ENCODE assay signal across 23 mouse cellular contexts in genomic region chr11:113674595-113674994, GRCm38 (mm10). TPM values are rescaled to one million over a fixed set of nuclear protein-coding genes. Genes with fewer than 3 reads are reported as not detected.
DNase-seq lines count a peak whose midpoint lies in the region; ATAC-seq and TF ChIP-seq lines count a peak whose summit lies in the region.
"Had no signal": no experiment of that assay in that cellular context is flagged by ENCODE, and none has a peak within 500 bp of the region (broad histone marks: within the 10 kb centered on the region; RNA-seq: fewer than 3 reads in every experiment).

No protein-coding gene starts in this region.

- no peak overlapping the region for H3K4me2 ChIP-seq in heart, embryonic 13.5 days
- no peak overlapping the region for H3K4me2 ChIP-seq in embryonic facial prominence, embryonic 15.5 days (replicated peaks)
- H3K4me2 ChIP-seq: embryonic facial prominence, embryonic 13.5 days; forebrain, embryonic 12.5 days had no signal

- WGBS in heart, embryonic 13.5 days = 85% methylated on average over 5 of the region's 5 CpGs
- 86% methylated on average over 5 of the region's 5 CpGs for WGBS in embryonic facial prominence, embryonic 15.5 days

- TF ChIP-seq CTCF in gastrocnemius, adult 2 months (IDR thresholded peaks at IDR 0.05) = no peak

- 0 out of 2 replicates have a peak overlapping the region, but pooled peaks have one; percentile 5 for H3K9ac ChIP-seq in heart, embryonic 13.5 days
- H3K9ac ChIP-seq in embryonic facial prominence, embryonic 15.5 days = no peak overlapping the region
- H3K9ac ChIP-seq: embryonic facial prominence, embryonic 13.5 days; forebrain, embryonic 12.5 days had no signal

- DNase-seq in cerebellum, adult 9-11 months = peak; percentile 9
- DNase-seq in cerebellum, postnatal 36 days = no peak
- peak; percentile 28 for DNase-seq in gastrocnemius, adult 2 months
- DNase-seq in gastrocnemius, postnatal 36 days = no peak
- DNase-seq in heart, postnatal 36 days = no peak
- DNase-seq in T-cell, adult 2 months (ENCODE audit: low spot score) = no peak
- DNase-seq: adrenal gland, adult 8-10 months; adrenal gland, postnatal 14 days; adrenal gland, postnatal 36 days; cerebellum, adult 11-12 months; cerebellum, adult 8-10 months; cerebellum, postnatal 14 days had no signal

- H3K27me3 ChIP-seq in heart, embryonic 13.5 days (replicated peaks) = no peaks in the 10 kb centered on the region
- H3K27me3 ChIP-seq in embryonic facial prominence, embryonic 15.5 days = no peaks in the 10 kb centered on the region
- H3K27me3 ChIP-seq: embryonic facial prominence, embryonic 13.5 days; forebrain, embryonic 12.5 days had no signal

- no peak overlapping the region for H3K4me3 ChIP-seq in gastrocnemius, adult 2 months
- H3K4me3 ChIP-seq in heart, embryonic 13.5 days = no peak overlapping the region
- no peak overlapping the region for H3K4me3 ChIP-seq in embryonic facial prominence, embryonic 15.5 days (replicated peaks)
- H3K4me3 ChIP-seq: embryonic facial prominence, embryonic 13.5 days; erythroblast, embryonic 14.5 days; forebrain, embryonic 10.5 days; forebrain, embryonic 12.5 days had no signal

- ATAC-seq in heart, embryonic 13.5 days (ENCODE audit: extremely low read depth, insufficient number of reproducible peaks, low FRiP score, low TSS enrichment) = no peak
- peak; percentile 64; the same call in 1 of the 2 replicates for ATAC-seq in embryonic facial prominence, embryonic 15.5 days (ENCODE audit: insufficient number of reproducible peaks, low FRiP score, low TSS enrichment, low read depth)
- ATAC-seq: activated CD4-positive, CD25-positive, alpha-beta regulatory T cell, adult 4 months; forebrain, embryonic 14.5 days; forebrain, embryonic 16.5 days had no signal

- peak overlapping the region; percentile 78 for H3K27ac ChIP-seq in gastrocnemius, adult 2 months
- H3K27ac ChIP-seq in heart, embryonic 13.5 days (replicated peaks) = no peak overlapping the region
- H3K27ac ChIP-seq in embryonic facial prominence, embryonic 15.5 days (replicated peaks) = no peak overlapping the region
- H3K27ac ChIP-seq: embryonic facial prominence, embryonic 13.5 days; forebrain, embryonic 10.5 days; forebrain, embryonic 12.5 days had no signal

- peaks cover 74% of the 10 kb centered on the region for H3K36me3 ChIP-seq in heart, embryonic 13.5 days
- peaks cover 45% of the 10 kb centered on the region for H3K36me3 ChIP-seq in embryonic facial prominence, embryonic 15.5 days

- intact Hi-C loops in gastrocnemius, adult 2 months (cut with DNase I) = no loop called here
- intact Hi-C loops in gastrocnemius, postnatal 36 days (cut with DNase I) = no loop called here
- intact Hi-C loops in heart, postnatal 36 days (cut with DNase I) = no loop called here

- H3K4me1 ChIP-seq in heart, embryonic 13.5 days = peaks cover 37% of the 10 kb centered on the region
- peaks cover 26% of the 10 kb centered on the region for H3K4me1 ChIP-seq in embryonic facial prominence, embryonic 15.5 days

- no peaks in the 10 kb centered on the region for H3K9me3 ChIP-seq in heart, embryonic 13.5 days
- no peaks in the 10 kb centered on the region for H3K9me3 ChIP-seq in embryonic facial prominence, embryonic 15.5 days (replicated peaks)
- H3K9me3 ChIP-seq: embryonic facial prominence, embryonic 13.5 days; forebrain, embryonic 10.5 days; forebrain, embryonic 12.5 days had no signal

RNA-seq across cellular contexts. Expression of gene Fam104a, which starts 9.4 kb away (rescaled TPM):
- total RNA-seq in gastrocnemius, adult 2 months (2021) = 10 to 100 TPM; 29.0 to 33.0 TPM
- total RNA-seq in gastrocnemius, postnatal 36 days (2021) = 10 to 100 TPM; 26.7 to 27.6 TPM
- polyA plus RNA-seq in heart, embryonic 13.5 days (2015; fragmentation: Nextera tagmentation; extraction: Ambion mirVana) = 43.9 and 46.5 TPM in 2 replicates
- 10 to 100 TPM; 14.9 to 15.6 TPM for total RNA-seq in heart, postnatal 36 days (2021)
- polyA plus RNA-seq in embryonic facial prominence, embryonic 15.5 days (2015; fragmentation: Nextera tagmentation; extraction: Ambion mirVana) = 48.6 and 49.5 TPM in 2 replicates

RNA-seq across cellular contexts. Expression of gene D11Wsu47e, which starts 9.6 kb away (rescaled TPM):
- 1 to 10 TPM; 4.5 to 6.3 TPM for total RNA-seq in gastrocnemius, adult 2 months (2021)
- total RNA-seq in gastrocnemius, postnatal 36 days (2021) = 1 to 10 TPM; 3.4 to 3.8 TPM
- polyA plus RNA-seq in heart, embryonic 13.5 days (2015; fragmentation: Nextera tagmentation; extraction: Ambion mirVana) = 15.1 and 16.0 TPM in 2 replicates
- 1 to 10 TPM; 6.3 to 8.2 TPM for total RNA-seq in heart, postnatal 36 days (2021)
- polyA plus RNA-seq in embryonic facial prominence, embryonic 15.5 days (2015; fragmentation: Nextera tagmentation; extraction: Ambion mirVana) = 19.2 and 19.6 TPM in 2 replicates

RNA-seq across cellular contexts. Expression of gene Slc39a11, which starts 24.7 kb away (rescaled TPM):
- 1 to 10 TPM; 1.8 to 3.0 TPM for total RNA-seq in gastrocnemius, adult 2 months (2021)
- total RNA-seq in gastrocnemius, postnatal 36 days (2021) = 1 to 10 TPM; 2.4 to 2.8 TPM
- 15.2 and 16.8 TPM in 2 replicates for polyA plus RNA-seq in heart, embryonic 13.5 days (2015; fragmentation: Nextera tagmentation; extraction: Ambion mirVana)
- 1 to 10 TPM; 2.6 to 3.9 TPM for total RNA-seq in heart, postnatal 36 days (2021)
- 26.9 and 27.0 TPM in 2 replicates for polyA plus RNA-seq in embryonic facial prominence, embryonic 15.5 days (2015; fragmentation: Nextera tagmentation; extraction: Ambion mirVana)

RNA-seq across cellular contexts. Expression of gene Cog1, which starts 25.6 kb away (rescaled TPM):
- 10 to 100 TPM; 18.5 to 19.1 TPM for total RNA-seq in gastrocnemius, adult 2 months (2021)
- 10 to 100 TPM; 18.2 to 18.9 TPM for total RNA-seq in gastrocnemius, postnatal 36 days (2021)
- polyA plus RNA-seq in heart, embryonic 13.5 days (2015; fragmentation: Nextera tagmentation; extraction: Ambion mirVana) = 15.5 and 16.6 TPM in 2 replicates
- total RNA-seq in heart, postnatal 36 days (2021) = 10 to 100 TPM; 17.6 to 18.3 TPM
- polyA plus RNA-seq in embryonic facial prominence, embryonic 15.5 days (2015; fragmentation: Nextera tagmentation; extraction: Ambion mirVana) = 26.7 and 27.6 TPM in 2 replicates

RNA-seq across cellular contexts. Expression of gene Cpsf4l, which starts 35.2 kb away (rescaled TPM):
- not detected for total RNA-seq in gastrocnemius, adult 2 months (2021)
- not detected for total RNA-seq in gastrocnemius, postnatal 36 days (2021)
- 0.24 TPM in 1 of 2 replicates, not detected in the other for polyA plus RNA-seq in heart, embryonic 13.5 days (2015; fragmentation: Nextera tagmentation; extraction: Ambion mirVana)
- not detected for total RNA-seq in heart, postnatal 36 days (2021)
- polyA plus RNA-seq in embryonic facial prominence, embryonic 15.5 days (2015; fragmentation: Nextera tagmentation; extraction: Ambion mirVana) = 1.6 and 2.1 TPM in 2 replicates
- total RNA-seq: MEL had no signal
- polyA plus RNA-seq: C2C12; erythroblast, embryonic 14.5 days; forebrain, embryonic 14.5 days had no signal

Comparison
In these comparisons a context has a peak if more than half of its experiments do, and no peak if none do; other contexts are left out.
1. DNase-seq: peak in cerebellum, adult 9-11 months (single experiment) and gastrocnemius, adult 2 months (single experiment); none in cerebellum, postnatal 36 days (0 of 2), gastrocnemius, postnatal 36 days (0 of 2), heart, postnatal 36 days (0 of 2) and T-cell, adult 2 months (single experiment).